Mouse (Mus musculus) hindbrain, embryonic 14.5 days (tissue): Measurements from ENCODE around the gene Ndufa13. TPM values are rescaled to one million over a fixed set of nuclear protein-coding genes. Genes with fewer than 3 reads are reported as not detected.

Experiments used
- ATAC-seq: fragments of 200-750 bp; cut with Nextera tagmentation; 2 replicates; pipeline ENCODE4 v1.8.0; 2017; ENCODE audit warnings: moderate number of reproducible peaks, mild to moderate bottlenecking, moderate TSS enrichment, moderate library complexity; ENCODE audit not compliant: low FRiP score
- DNase-seq: peaks from one replicate; pipeline ENCODE4 v3.0.0-alpha.2; 2015; ENCODE audit warnings: low spot score
- H3K27ac ChIP-seq: fragments of 300-500 bp; sonication (generic); 2 replicates; pipeline ENCODE4 v1.5.1; 2014; ENCODE audit warnings: mild to moderate bottlenecking, moderate library complexity
- H3K27me3 ChIP-seq: fragments of 300-500 bp; sonication (generic); 2 replicates; pipeline ENCODE4 v1.6.1; 2014; ENCODE audit warnings: mild to moderate bottlenecking, low read length, mixed read lengths; ENCODE audit not compliant: control insufficient read depth, insufficient read depth
- H3K36me3 ChIP-seq: fragments of 300-500 bp; sonication (generic); replicated peaks from 2 replicates; pipeline ENCODE4 v1.6.1; 2014; ENCODE audit not compliant: control insufficient read depth, insufficient read depth
- H3K4me1 ChIP-seq: fragments of 300-500 bp; sonication (generic); replicated peaks from 2 replicates; pipeline ENCODE4 v1.6.1; 2014; ENCODE audit warnings: antibody characterized with exemption, low read length, mixed read lengths; ENCODE audit not compliant: control insufficient read depth, insufficient read depth
- H3K4me2 ChIP-seq: fragments of 300-500 bp; sonication (generic); replicated peaks from 2 replicates; pipeline ENCODE4 v1.6.1; 2014; ENCODE audit warnings: mild to moderate bottlenecking, moderate library complexity
- H3K4me3 ChIP-seq: fragments of 300-500 bp; sonication (generic); replicated peaks from 2 replicates; pipeline ENCODE4 v1.5.1; 2014; ENCODE audit warnings: mild to moderate bottlenecking, low read length
- H3K9ac ChIP-seq: fragments of 300-500 bp; sonication (generic); 2 replicates; pipeline ENCODE4 v1.6.1; 2014
- H3K9me3 ChIP-seq: fragments of 300-500 bp; sonication (generic); 2 replicates; pipeline ENCODE4 v1.6.1; 2016; ENCODE audit warnings: low read length; ENCODE audit not compliant: control insufficient read depth
- WGBS: fragments of 180-500 bp; shearing (Covaris S2); extraction: QIAGEN DNeasy Blood & Tissue Kit; methylation state at CpG from one replicate; pipeline ENCODE4 v1.1.7; 2014; 5-methylcytosine and 5-hydroxymethylcytosine counted together
- polyA plus RNA-seq: library from polyadenylated mRNA; unstranded; fragments of >200 nt; fragmentation: Nextera tagmentation; extraction: Ambion mirVana; gene quantifications from 2 replicates; pipeline ENCODE4 v1.2.1, GENCODE M21; 2014

Ndufa13 gene
- polyA plus RNA-seq, 1 experiment from 2014 or later, result 213 TPM

DNA sequence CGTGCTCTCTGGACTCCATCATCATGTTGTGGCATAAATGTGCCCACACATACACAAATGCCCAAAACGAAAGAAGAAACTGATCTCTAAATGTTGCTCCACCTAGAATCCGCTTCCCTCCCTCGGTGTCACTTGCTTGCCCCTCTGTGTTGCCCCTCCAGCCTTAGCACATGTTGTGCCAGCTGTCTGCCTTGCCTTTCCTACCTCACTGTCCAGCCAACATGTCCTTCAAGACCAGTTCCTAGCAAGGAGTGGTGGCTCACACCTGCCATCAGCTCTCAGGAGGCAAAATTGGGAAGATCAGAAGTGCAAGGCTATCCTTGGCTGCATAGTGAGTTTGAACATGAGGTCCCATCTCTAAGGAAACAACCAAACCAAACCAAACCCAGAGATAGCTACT is 25.0 kb downstream of the Ndufa13 start:
- H3K27me3 ChIP-seq, result peaks cover 34% of the 10 kb centered on the region
- no peak overlapping the region for H3K9ac ChIP-seq
- H3K4me1 ChIP-seq, result 0 out of 2 replicates have a peak, but pooled peaks cover 9% of the 10 kb centered on the region
- peaks cover 6% of the 10 kb centered on the region; the same call in 1 of the 2 replicates for H3K36me3 ChIP-seq
- H3K9me3 ChIP-seq, result no peaks in the 10 kb centered on the region
- H3K4me3 ChIP-seq, result no peak overlapping the region
- no peak for DNase-seq
- no peak overlapping the region for H3K4me2 ChIP-seq
- H3K27ac ChIP-seq, result no peak overlapping the region
- ATAC-seq, result no peak
- WGBS, result 89% methylated on average over 4 of the region's 4 CpGs

GRCm38 (mm10) chr8:69876967-69877366 is 25.4 kb downstream of the Ndufa13 start:
- 81% methylated on average over 10 of the region's 10 CpGs for WGBS
- no peaks in the 10 kb centered on the region for H3K9me3 ChIP-seq
- H3K4me1 ChIP-seq, result 0 out of 2 replicates have a peak, but pooled peaks cover 9% of the 10 kb centered on the region
- H3K4me2 ChIP-seq, result no peak overlapping the region
- peaks cover 29% of the 10 kb centered on the region for H3K27me3 ChIP-seq
- H3K27ac ChIP-seq, result no peak overlapping the region
- DNase-seq (no peak), ATAC-seq (no peak)
- no peak overlapping the region for H3K9ac ChIP-seq
- peaks cover 8% of the 10 kb centered on the region; the same call in 1 of the 2 replicates for H3K36me3 ChIP-seq
- H3K4me3 ChIP-seq, result no peak overlapping the region

GRCm38 (mm10) chr8:69876097-69876496 is 26.3 kb downstream of the Ndufa13 start:
- no peak overlapping the region for H3K4me3 ChIP-seq
- DNase-seq, result no peak
- 41% methylated on average over 10 of the region's 10 CpGs for WGBS

DNA sequence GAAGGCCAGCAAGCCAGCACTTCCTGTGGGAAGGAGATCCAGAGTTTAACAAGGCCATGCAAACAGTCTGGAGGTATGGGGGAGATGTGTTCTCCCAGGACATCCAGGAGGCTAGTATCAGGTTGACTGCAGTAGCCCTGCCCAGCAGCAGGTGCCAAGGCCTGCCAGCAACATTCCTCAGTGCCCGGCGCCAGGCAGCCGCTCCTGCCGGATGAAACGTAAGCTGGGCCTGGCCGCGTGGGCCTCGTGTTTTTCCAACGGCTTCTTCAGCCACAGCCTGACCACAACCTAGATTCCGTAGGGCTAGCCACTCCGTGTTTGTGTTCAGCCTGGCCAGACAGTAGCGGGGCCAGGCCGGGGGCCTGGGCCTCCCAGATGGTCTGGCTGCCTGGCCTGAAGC is 27.7 kb downstream of the Ndufa13 start:
- ATAC-seq (no peak), DNase-seq (no peak)
- WGBS, result 85% methylated on average over 13 of the region's 13 CpGs
- Histone ChIP-seq H3K9me3 (no peaks in the 10 kb centered on the region), H3K27ac (no peak overlapping the region), H3K4me3 (no peak overlapping the region), H3K4me1 (no peaks in the 10 kb centered on the region), H3K36me3 (peaks cover 24% of the 10 kb centered on the region), H3K27me3 (peaks cover 6% of the 10 kb centered on the region), H3K4me2 (no peak overlapping the region), H3K9ac (no peak overlapping the region)

More at GRCm38 (mm10) chr8:69876097-69876496, 26.3 kb downstream of the Ndufa13 start:
- Histone ChIP-seq H3K36me3 (peaks cover 16% of the 10 kb centered on the region), H3K4me2 (no peak overlapping the region), H3K4me1 (0 out of 2 replicates have a peak, but pooled peaks cover 2% of the 10 kb centered on the region), H3K9ac (no peak overlapping the region), H3K27ac (no peak overlapping the region), H3K9me3 (no peaks in the 10 kb centered on the region), H3K27me3 (peaks cover 21% of the 10 kb centered on the region)
- ATAC-seq, result no peak

DNA sequence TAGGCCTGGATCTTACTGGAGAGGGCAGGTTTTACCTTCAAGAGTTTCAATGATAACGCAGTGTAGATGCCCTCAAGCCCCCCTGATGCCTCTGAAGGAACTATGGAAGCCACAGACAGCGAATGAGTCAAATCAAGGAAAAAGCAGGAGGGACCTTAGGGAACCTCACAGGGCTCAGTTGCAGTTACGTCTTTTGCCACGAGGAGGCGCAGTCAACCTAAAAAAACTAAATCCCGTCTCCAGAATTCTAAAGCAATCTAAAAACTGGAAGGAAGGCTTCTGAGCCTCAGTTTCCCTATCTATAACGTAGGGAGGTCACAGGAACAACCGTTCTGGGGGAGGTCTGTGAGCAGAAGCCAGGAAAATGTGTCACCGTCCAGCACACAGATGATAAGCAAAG is 28.2 kb downstream of the Ndufa13 start:
- Histone ChIP-seq H3K4me1 (no peaks in the 10 kb centered on the region), H3K27me3 (peaks cover 1% of the 10 kb centered on the region), H3K27ac (no peak overlapping the region), H3K9me3 (no peaks in the 10 kb centered on the region), H3K9ac (no peak overlapping the region), H3K36me3 (peaks cover 24% of the 10 kb centered on the region), H3K4me3 (no peak overlapping the region), H3K4me2 (no peak overlapping the region)
- DNase-seq (peak; percentile 83), ATAC-seq (no peak)
- WGBS, result 11% methylated on average over 9 of the region's 9 CpGs

DNA sequence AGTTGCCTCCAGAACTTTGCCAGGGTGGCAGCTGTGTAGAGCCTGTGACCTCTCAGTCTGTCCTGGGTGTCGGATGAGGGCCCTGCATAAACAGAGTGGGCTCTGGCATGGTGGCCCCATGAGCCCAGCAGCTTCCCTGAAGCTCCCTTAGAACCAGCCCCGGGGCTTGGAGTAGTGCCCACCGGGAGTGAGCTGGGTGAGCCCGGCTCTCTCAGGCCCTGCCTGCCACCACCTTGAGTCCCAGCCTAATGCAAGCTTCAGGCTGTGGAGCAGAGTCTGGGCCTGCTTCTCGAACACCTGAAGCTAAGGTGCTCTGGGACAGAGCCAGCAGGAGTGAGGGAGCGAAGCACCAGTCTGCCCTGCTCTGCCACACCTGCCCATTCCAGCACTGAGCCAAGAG is 31.5 kb downstream of the Ndufa13 start:
- no peak overlapping the region for H3K4me2 ChIP-seq
- no peak overlapping the region for H3K27ac ChIP-seq
- H3K9ac ChIP-seq, result no peak overlapping the region
- no peaks in the 10 kb centered on the region for H3K4me1 ChIP-seq
- ATAC-seq (no peak), DNase-seq (no peak)
- no peak overlapping the region for H3K4me3 ChIP-seq
- WGBS, result 97% methylated on average over 6 of the region's 6 CpGs
- peaks cover 24% of the 10 kb centered on the region for H3K36me3 ChIP-seq
- no peaks in the 10 kb centered on the region for H3K27me3 ChIP-seq
- no peaks in the 10 kb centered on the region for H3K9me3 ChIP-seq

DNA sequence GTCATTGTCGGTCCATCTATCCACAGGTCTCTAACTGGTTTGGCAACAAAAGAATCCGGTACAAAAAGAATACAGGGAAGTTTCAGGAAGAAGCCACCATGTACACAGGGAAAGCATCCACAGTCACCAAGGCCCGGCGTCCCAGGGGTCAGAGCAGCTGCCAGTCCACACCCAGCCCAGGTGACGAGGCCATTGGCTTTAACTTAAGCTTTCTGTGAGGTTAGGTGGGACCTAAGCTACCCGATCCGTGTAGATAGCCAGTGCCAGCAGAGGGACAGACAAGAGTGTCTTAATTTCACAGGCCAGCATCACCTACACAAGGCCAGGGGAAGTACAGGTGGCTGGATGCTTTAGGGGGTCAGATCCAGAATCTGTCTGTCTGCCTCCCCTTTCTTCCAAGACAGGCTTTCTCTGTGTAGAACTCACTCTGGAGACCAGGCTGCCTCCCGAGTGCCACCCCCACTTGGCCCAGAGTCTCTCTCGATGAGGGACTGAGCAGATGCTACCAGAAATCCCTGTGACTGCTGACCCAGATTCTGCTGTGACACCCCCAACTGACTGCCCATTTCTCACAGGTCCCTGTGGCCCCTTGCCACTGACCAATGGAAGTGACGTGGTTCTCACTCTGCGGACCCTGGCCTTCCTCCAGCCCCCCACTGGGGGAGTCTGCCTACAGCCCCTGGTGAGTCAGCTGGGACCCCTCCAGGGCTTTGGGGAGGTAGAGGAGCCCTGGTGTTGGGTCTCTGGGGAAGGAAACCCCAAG is 32.2 kb downstream of the Ndufa13 start:
- Histone ChIP-seq H3K4me1 (no peaks in the 10 kb centered on the region), H3K27ac (no peak overlapping the region), H3K27me3 (no peaks in the 10 kb centered on the region), H3K4me3 (no peak overlapping the region), H3K9ac (no peak overlapping the region), H3K9me3 (no peaks in the 10 kb centered on the region), H3K4me2 (no peak overlapping the region), H3K36me3 (peaks cover 24% of the 10 kb centered on the region)
- WGBS, result 85% methylated on average over 11 of the region's 11 CpGs
- no peak for ATAC-seq
- DNase-seq, result no peak

- Histone ChIP-seq H3K27ac (no peak overlapping the region), H3K9me3 (no peaks in the 10 kb centered on the region), H3K9ac (no peak overlapping the region), H3K27me3 (no peaks in the 10 kb centered on the region), H3K4me2 (no peak overlapping the region), H3K36me3 (peaks cover 26% of the 10 kb centered on the region), H3K4me1 (no peaks in the 10 kb centered on the region), H3K4me3 (no peak overlapping the region)
- WGBS, result 81% methylated on average over 5 of the region's 5 CpGs
- ATAC-seq, result no peak
- DNase-seq, result no peak
These were observed 34.5 kb downstream of the Ndufa13 start for GRCm38 (mm10) chr8:69867696-69868326.

- H3K4me3 ChIP-seq, result no peak overlapping the region
- H3K9me3 ChIP-seq, result no peaks in the 10 kb centered on the region
- H3K9ac ChIP-seq, result no peak overlapping the region
- WGBS, result 79% methylated on average over 5 of the region's 5 CpGs
- DNase-seq (no peak), ATAC-seq (no peak)
- H3K27ac ChIP-seq, result no peak overlapping the region
- H3K27me3 ChIP-seq, result no peaks in the 10 kb centered on the region
- no peak overlapping the region for H3K4me2 ChIP-seq
- H3K36me3 ChIP-seq, result peaks cover 29% of the 10 kb centered on the region; the same call in 1 of the 2 replicates
- no peaks in the 10 kb centered on the region for H3K4me1 ChIP-seq
These were observed 38.2 kb downstream of the Ndufa13 start for GRCm38 (mm10) chr8:69864180-69864579.
